Mouse (Mus musculus): ENCODE results near the gene Celf2. TPM values are rescaled to one million over a fixed set of nuclear protein-coding genes. Genes with fewer than 3 reads are reported as not detected.

The Celf2 gene
- total RNA-seq, 2 experiments from 2014 or later, result 424 to 432 TPM

DNA sequence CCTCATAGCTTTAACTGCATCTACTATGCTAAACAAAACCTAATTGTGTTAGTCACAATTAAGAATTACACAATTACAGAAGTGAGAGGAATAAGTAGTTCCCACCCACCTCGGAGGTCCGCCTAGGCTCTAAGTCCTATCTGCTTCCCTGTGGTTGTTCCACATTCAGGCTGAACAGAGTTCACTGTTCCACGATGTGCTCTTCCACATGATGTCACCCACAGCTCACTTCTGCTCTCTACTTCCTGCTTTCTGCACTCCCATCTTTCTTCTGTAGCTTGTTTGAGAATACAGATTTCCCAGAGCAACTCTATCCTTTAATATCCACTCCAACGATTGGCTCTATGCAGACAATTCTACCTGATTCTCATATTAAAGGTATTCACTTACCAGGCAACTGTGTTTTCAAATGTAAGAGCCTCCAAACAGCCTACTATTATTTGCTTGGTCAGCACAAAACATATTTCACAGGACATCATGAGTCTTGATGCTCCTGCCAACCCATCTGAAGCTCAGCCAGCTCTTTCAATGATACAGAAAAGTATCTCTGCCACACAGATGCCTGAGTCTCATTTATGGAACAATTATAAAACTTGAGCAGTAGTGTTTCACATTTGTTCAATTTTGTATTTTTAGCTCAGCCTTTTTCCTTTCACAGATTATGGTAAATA lies 769.2 kb downstream of the Celf2 start:
- peak in 1 of 2 experiments; percentile 51 for DNase-seq (ENCODE audit: low spot score in 2 of 2)

DNA sequence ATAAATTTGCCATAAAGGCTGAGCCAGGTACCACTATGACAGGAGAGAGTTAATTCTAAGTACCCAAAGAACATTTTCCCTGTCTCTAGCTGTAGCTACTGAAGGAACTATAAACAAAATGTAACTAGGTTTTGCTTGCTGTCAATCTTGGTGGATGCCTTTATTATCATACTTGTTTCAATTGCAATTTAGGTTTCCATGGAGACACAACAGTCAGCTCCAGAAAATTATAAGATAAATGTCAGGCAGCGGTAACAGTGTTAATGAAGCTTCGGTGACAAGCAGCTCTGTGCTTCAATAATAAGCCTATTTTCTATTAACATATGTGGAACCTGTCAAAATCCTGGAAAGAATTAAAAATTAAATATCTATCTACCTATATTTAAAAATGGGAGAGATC lies 777.3 kb downstream of the Celf2 start:
- DNase-seq (ENCODE audit: low spot score in 2 of 2), result no peak

DNA sequence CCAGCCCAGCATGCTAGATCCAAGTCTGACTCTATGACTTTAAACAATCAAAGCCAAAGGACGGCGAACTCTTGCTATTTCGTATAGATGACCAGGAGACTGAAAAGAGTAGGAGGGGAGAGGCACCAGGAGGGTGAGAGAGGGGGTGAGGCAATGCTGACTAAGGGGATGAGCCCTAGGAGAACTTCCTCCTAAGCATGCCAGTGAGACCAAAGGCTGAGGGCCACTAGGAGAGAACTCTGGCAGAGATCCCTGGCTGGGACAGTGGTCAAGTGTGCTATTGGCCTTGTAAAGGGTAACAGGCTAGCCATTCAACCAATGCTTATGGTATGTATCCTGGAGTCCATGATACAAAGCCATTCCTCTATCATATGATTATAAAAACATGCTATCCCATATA lies 778.5 kb downstream of the Celf2 start:
- DNase-seq (ENCODE audit: low spot score in 2 of 2), result no peak

DNA sequence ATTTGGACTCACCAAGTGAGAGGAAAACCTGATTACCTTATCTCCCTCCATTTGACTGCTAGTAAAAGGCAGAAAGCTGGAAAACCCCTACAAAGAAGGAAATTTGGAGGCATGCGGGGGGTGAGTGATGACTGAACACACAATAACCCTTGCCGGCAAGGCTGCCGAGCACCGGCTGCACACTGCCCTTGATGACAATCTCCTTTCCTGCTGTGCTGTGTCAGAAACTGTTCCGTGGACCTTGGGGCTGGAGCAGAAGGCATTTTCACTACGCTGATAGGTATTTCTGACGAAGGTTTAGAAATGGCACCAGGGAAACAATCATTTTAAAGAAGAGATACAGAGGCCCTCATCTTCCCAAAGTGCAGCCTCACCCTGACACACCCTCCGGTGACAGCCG lies 779.4 kb downstream of the Celf2 start:
- DNase-seq (ENCODE audit: low spot score in 2 of 2), result no peak

DNA sequence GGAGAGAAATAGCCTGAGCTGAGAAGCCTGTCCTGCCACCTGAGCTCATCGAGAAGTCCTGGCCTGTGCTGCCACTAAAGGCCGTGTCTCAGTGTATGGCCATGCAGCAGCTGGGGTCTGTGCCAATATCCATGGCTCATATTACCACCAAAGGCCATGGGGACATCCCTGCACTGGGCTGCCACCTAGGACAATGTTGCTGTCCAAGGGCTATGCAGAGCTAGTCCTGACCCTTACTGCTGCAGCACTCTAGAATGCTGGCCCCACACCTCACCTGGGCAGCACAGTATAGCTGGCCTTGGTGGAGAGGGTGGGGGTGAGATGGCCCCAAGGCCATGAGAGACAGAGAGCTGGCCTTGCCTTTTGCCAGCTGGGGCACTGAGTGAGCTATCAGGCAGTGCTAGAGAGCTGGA lies 780.5 kb downstream of the Celf2 start:
- DNase-seq (ENCODE audit: low spot score in 2 of 2), result no peak

DNA sequence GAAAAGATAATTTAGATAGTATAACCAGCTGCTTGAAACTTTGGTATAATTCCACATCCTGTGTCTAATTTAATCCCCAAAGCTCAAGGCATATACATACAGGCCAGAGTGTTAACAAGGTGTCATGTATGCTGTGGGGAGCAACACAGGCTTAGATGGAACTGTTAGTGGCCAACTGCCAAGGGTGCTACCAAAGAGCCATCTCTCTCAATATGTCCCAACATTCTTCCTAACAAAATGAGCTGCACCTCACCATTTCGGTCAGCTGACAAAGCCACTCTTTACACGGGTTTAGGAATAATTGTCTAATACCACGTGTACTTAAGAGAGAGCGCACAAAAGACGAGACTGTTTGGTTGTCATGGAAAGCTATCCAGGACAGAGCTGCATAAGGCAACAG lies 782.0 kb downstream of the Celf2 start:
- no peak for DNase-seq (ENCODE audit: low spot score in 2 of 2)

DNA sequence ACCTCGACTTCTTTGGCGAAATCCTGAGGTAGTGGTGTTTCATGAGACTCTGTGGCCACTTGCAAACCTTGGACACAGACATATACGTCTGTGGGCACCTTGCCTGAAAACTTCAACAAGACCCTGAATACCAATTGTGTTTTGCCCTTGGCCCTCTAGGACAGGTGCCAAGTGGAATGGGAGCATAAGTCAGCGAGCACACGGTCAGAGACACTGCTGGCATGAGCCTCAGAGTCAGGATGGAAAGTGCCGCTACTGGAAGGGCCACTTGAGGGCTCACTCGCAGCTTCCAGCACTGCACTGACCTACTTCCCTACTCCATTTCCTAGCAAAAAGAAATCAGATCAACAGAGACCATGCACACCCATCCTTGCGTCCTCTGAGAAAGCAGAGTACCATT lies 783.3 kb downstream of the Celf2 start:
- DNase-seq (ENCODE audit: low spot score in 2 of 2), result no peak

DNA sequence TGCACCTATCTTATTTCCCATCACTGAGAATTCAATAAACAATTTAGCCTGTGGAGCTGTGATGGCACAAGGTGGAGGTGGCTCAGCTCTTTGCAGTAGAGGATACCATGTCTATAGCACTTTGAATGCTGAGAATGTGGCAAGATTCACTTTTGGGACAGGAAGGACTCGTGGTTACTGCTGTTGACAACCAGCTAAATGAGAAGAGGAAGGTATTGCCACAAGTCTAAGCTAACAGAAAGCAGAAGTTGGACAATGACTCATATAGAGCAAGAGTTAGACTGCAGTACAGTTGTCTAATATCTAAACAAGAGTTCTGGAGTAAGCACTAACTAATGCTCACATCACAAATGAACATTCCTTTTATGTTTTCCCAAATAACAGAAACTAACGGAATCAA lies 785.8 kb downstream of the Celf2 start:
- no peak for DNase-seq (ENCODE audit: low spot score in 2 of 2)

DNA sequence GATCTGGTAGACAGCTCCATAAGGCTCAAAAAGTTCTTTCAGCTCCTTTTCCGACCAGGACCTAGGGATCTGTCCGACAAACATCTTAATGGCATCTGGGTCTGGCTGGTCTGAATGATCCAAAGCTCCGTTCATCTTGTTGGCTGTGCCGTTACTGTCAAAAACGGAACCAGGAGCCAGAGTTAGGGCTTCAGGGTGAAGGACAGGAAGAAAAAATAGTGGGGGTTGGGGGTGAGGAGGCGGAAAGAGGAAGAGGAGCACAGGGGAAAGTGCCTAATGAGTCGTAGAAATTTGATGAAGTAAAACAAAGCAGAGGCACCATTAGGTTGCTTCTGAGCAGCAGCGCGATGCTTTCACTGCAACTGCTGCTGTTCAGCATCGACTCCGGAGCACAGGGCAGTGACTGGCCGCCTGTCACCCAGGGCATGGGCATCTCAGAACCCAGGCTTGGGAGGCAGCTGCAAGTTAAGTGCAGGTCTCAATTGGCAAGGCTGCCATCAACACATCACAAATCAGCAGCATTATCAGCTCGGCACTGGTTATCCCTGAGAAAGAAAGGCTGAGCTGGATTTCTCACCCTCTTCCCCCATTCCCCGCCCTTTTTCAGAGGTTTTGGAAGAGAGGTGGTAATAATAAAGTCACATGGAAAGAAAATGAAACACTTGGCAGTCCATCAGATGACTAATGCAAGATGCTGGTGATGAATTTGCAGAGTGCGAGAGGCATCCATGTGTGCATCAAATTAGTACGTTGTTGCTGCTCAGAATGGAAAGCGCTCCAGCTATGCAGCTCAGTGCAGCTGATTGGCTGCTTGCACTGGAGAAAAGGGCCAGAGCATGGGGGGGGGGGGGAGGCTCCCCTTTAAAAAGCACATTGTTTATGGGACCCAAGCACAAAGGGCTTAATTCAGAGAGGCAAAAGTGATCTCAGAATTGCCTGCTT lies 787.6 kb downstream of the Celf2 start:
- DNase-seq (ENCODE audit: low spot score in 2 of 2), result peak; percentile 65 to 84

DNA sequence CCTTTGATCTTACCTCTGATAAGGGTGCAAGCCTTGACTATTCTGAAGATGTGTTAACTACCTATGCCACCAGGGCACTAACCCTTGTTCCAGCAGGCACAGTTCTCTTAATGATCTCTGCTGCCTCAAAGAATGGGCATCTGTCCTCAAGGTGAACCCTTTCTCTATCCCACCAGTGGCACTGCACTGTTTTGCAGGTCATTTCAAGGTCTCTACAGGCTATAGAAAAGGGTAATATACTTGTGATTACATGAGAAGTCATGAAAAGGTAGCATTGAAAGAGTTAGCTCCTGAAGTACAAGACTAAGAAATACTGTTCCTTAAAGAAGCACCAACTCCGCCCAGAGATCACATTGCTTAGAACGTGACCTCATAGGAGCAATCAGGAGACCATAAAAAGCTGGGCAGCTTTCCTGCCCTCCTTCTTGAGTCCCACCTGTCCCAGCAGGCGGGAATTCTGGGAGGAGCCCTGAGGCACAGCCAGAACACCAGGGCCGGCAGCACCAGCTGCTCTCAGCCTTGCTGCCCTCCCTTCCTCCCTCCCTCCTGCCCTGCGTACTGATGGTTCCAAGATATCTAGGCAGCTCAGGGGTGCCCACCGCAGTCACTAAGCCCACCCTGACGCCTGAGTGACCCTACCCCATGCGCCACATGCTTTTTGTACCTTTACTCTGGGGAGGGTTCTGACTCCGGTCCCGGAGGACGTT lies 788.5 kb downstream of the Celf2 start:
- DNase-seq (ENCODE audit: low spot score in 2 of 2), result no peak

DNA sequence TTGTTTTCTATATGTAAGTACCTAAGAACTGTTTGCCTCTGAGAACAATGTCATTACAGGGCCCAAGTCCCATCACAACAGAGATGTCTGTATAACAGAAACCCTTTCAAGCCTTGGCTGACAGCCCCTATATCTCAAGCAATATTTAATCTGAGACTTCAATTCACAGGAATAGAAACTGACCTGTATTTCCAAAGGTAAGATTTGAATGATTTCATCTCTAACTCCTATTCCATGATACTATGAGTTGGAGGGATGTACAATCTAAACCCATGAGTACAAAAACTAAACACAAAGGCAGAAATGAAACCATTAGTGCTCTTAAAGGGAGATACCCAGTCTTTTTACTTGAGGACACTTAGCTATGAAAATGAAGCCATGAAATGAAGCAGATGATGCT lies 790.5 kb downstream of the Celf2 start:
- DNase-seq (ENCODE audit: low spot score in 2 of 2), result no peak

DNA sequence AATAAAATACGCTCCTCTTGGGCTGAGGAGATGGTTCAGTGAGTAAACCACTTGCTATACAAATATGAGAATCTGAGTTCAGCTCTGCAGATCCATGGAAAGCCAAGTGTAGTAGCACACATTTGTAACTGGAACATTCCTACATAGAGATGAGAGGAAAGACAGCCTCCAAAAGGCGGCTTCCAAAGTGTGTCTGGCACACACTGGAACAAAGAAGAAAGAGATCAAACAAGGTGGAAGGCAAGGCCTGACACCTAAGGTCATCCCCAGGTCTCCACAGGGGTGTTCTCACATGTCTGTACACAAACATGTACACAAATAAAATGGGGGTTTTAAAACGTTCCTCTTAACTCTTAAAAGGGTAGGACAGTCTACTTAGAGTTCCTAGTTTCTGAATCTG lies 791.4 kb downstream of the Celf2 start:
- no peak for DNase-seq (ENCODE audit: low spot score in 2 of 2)

DNA sequence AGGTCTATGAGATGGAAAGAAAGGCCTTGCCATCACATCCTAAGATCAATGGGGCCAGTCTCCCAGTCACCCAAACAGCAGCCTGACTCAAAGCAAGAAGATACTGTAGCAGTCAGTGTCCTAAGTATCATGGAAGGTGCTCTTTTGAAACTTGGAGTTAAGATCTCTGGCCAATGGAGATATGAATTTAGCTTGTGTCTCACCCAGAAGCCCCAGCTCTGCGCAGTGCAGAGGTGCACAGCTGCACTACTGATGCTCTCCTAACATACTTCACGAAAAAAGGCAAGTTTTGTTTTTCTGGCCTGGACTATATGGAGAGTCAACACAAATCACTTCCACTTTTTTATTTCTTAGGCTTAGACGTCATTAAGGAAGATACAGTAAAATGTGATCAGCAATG lies 793.8 kb downstream of the Celf2 start:
- no peak for DNase-seq (ENCODE audit: low spot score in 2 of 2)

DNA sequence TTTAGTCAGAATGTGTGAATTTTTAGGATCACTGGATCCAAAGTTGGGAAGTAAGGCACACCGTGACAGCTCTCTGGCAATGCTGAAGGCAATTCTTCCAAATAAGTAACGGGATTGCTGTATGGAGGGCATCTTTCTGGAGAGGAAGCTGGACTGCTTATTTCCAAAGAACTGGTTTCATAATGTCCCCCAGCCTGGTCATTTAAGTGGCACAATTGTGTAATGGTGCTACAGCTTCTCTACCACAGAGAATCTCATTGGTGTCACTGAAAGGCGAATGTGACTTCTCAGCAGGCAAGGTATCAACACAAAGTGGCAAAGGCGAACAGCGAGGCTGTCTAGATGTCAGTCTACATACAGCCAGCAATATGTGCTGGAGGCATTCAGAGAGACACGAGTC lies 795.8 kb downstream of the Celf2 start:
- DNase-seq (ENCODE audit: low spot score in 2 of 2), result no peak

DNA sequence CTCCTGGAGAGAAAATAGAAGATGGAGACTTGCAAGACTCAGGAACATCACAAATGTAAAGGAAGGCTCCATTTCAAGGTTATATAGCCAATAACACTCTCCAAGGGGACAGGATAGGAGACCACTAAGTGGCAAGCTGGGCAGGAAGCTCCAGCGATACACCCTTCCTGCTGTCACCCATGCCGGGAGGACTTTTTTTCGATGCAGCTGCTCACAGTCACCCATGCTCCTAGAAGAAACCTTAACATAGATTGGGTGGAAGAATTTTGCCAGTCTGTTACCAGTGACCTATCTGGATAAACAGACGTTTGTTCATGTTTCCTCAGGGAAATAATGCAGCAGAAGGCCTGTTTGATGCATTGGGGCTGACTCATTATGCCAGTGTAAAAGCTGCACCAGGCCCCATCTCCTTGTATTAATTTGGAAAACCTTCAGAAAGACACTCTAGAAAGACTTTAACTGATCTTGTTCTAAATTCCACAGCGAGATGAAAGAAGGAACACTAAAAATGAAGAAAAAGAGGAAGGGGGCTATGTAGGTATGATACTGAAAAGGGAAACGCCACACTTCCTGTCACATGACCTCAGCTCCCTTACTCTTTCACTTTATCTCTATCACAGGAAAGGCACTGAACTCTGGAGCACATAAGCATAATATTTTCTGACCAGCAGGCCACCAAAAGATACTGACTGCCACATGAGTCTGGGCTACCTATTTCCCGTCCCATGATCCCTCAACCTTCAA lies 798.5 kb downstream of the Celf2 start:
- DNase-seq (ENCODE audit: low spot score in 2 of 2), result no peak

DNA sequence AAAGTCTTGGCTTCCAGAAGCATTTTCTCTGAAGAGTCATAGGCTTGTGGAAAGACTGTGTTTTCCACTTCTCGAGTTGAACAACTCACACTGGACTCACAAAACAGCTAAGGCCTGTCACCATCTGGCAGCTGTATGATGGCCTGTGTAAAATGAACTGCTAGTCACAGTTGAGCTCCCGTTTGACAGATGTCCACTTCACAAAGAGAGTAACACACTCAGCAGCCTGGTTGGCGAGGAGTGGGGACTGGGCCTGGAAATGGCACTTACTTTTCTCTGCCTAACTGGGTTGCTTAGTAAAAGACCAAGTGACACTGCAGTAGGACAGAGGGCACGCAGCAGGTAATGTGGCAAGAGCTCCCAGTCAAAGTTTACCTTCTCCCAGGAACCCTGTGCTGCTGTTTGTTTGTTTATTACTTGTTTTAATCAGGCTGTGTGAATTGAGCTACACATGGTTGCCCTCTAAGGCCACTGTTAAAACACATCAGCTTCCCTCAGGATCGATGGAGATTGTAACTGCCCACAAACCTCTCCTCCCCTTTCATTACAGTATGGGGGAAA lies 801.3 kb downstream of the Celf2 start:
- DNase-seq (ENCODE audit: low spot score in 2 of 2), result no peak

DNA sequence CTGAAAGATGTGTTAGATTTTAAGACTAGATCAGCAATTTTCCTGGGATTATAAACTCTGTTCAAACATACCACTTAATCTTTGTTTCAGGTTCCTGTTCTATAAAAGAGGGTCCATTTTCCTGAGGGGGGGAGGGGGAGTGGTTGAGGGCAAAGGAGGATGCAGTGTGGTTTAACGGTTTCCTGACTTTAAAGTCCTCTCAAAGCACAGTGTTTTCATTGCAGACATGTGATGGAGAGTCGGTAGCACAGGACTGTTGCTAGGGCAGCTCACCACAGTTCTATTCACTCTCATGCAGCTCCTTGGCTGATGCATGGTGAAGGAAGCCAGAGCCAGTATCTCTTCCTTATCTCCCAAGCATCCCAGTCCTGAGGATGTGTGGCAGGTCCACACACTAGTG lies 802.1 kb downstream of the Celf2 start:
- no peak for DNase-seq (ENCODE audit: low spot score in 2 of 2)

DNA sequence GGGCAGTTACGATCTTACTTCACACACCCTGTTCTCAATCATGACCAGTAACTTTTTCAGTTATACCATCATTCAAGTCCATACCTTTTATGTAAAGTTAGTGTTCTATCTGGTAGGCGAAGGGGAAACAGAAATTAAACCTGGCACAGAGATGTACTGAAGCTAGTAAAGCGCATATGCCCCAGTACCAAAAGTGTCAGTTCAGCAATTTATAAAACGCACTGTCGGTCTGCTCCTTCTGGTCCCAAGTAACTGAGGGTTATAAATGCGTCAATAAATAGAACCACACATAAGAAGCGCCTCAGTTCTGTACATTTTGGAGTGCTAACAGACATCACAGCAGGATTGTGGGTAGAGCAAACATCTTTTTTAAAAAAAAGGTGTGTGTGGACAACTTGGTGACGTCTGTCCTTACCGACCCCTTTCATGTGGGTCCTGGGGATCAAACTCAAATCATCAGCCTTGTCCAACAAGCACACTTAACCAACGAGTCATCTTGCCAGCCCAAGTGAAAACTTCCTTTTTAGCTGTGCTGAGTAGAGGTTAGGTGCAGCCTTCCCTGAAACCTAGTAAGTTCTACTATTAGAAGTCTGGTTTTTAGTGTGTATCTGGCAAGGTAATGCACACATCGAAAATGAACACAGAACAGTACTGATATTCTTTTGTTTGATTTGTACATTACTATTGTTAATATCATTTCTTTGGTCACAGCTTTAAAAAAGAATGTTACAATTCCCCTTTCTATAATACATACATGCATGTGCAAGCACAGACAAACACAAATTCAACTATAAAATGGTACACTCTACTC lies 803.2 kb downstream of the Celf2 start:
- no peak for DNase-seq (ENCODE audit: low spot score in 2 of 2)

DNA sequence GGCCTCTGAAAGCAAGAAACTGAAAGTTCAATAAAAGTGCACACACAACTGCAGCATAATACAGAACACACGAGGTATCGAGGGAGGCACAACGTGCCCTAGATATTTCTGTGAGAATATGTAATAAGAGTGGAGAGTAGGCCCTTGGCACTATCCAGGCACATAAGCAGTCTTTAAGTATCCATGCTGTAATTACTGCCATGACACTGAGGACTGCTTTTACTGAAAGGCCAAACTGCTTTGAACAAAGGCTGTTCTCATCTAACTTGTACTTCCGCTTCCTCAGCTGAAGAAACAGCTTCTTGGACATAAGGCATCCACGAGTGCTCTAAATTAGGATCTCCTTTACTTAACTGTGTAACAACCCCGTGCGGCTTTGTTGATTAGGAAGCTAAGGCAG lies 803.9 kb downstream of the Celf2 start:
- DNase-seq (ENCODE audit: low spot score in 2 of 2), result no peak

DNA sequence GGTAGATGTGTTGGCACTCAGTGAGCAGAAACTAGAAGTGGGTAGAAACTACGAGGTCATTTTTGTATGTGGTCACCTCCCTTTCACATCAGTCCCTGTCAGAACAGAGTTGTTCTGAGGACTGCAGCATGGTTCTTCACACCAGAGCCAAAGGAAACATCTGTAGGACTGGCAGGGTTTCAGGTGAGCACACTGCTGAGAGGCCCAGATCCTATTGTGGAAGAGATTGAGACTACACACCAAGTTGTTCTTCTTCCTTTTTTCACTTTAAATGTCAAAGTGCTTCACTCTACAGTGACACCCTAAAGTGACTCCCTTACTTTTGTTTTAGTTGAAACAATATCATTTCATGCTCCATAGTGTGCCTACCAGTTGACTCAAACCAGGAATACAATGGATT lies 804.6 kb downstream of the Celf2 start:
- no peak for DNase-seq (ENCODE audit: low spot score in 2 of 2)

Measured in layer of hippocampus, adult 18-20 months (tissue).